Mouse (Mus musculus): ENCODE results near the gene Usp20.

Usp20 gene

GRCm38 (mm10) chr2:31040043-31040442 lies 58.0 kb downstream of the Usp20 start:
- no peak for DNase-seq (ENCODE audit: low spot score)

GRCm38 (mm10) chr2:31040487-31040886 lies 58.4 kb downstream of the Usp20 start:
- no peak for DNase-seq (ENCODE audit: low spot score)

- DNase-seq (ENCODE audit: low spot score), result no peak
Observed at GRCm38 (mm10) chr2:31041386-31041785, 59.3 kb downstream of the Usp20 start.

GRCm38 (mm10) chr2:31042881-31043280 lies 60.8 kb downstream of the Usp20 start:
- DNase-seq (ENCODE audit: low spot score), result no peak

- DNase-seq (ENCODE audit: low spot score), result no peak
Observed at GRCm38 (mm10) chr2:31043856-31044255, 61.8 kb downstream of the Usp20 start.

- DNase-seq (ENCODE audit: low spot score), result no peak
Observed at GRCm38 (mm10) chr2:31048037-31048436, 66.0 kb downstream of the Usp20 start.

- no peak for DNase-seq (ENCODE audit: low spot score)
Observed at GRCm38 (mm10) chr2:31052441-31052840, 70.4 kb downstream of the Usp20 start.

GRCm38 (mm10) chr2:31053426-31053825 lies 71.3 kb downstream of the Usp20 start:
- DNase-seq (ENCODE audit: low spot score), result no peak

GRCm38 (mm10) chr2:31053851-31054340 lies 71.8 kb downstream of the Usp20 start:
- DNase-seq (ENCODE audit: low spot score), result no peak

- DNase-seq (ENCODE audit: low spot score), result no peak
Observed at GRCm38 (mm10) chr2:31056070-31056469, 74.0 kb downstream of the Usp20 start.

GRCm38 (mm10) chr2:31057549-31058177 lies 75.6 kb downstream of the Usp20 start:
- no peak for DNase-seq (ENCODE audit: low spot score)

- no peak for DNase-seq (ENCODE audit: low spot score)
Observed at GRCm38 (mm10) chr2:31058443-31058842, 76.4 kb downstream of the Usp20 start.

GRCm38 (mm10) chr2:31060271-31060670 lies 78.2 kb downstream of the Usp20 start:
- DNase-seq (ENCODE audit: low spot score), result peak; percentile 30

- peak; percentile 77 for DNase-seq (ENCODE audit: low spot score)
Observed at GRCm38 (mm10) chr2:31060787-31061730, 79.0 kb downstream of the Usp20 start.

- peak; percentile 57 for DNase-seq (ENCODE audit: low spot score)
Observed at GRCm38 (mm10) chr2:31061868-31062628, 80.0 kb downstream of the Usp20 start.

- no peak for DNase-seq (ENCODE audit: low spot score)
Observed at GRCm38 (mm10) chr2:31066019-31066789, 84.1 kb downstream of the Usp20 start.

GRCm38 (mm10) chr2:31067059-31067595 lies 85.0 kb downstream of the Usp20 start:
- DNase-seq (ENCODE audit: low spot score), result no peak

- no peak for DNase-seq (ENCODE audit: low spot score)
Observed at GRCm38 (mm10) chr2:31067696-31068245, 85.7 kb downstream of the Usp20 start.

- DNase-seq (ENCODE audit: low spot score), result no peak
Observed at GRCm38 (mm10) chr2:31068246-31069113, 86.4 kb downstream of the Usp20 start.

- DNase-seq (ENCODE audit: low spot score), result no peak
Observed at GRCm38 (mm10) chr2:31069114-31069445, 87.0 kb downstream of the Usp20 start.
